Mouse (Mus musculus) embryonic fibroblast, embryonic 13.5 days (primary cell): Measurements from ENCODE around the gene Arhgap23. TPM values are rescaled to one million over a fixed set of nuclear protein-coding genes. Genes with fewer than 3 reads are reported as not detected.

Experiments
- H3K27ac ChIP-seq: 2 replicates; pipeline ENCODE4 v1.5.1; 2012; ENCODE audit warnings: low read length, control low read depth, inconsistent platforms; ENCODE audit not compliant: insufficient read depth
- H3K4me1 ChIP-seq: 2 replicates; pipeline ENCODE4 v1.6.1; 2011; ENCODE audit warnings: low read length; ENCODE audit not compliant: control insufficient read depth, insufficient read depth
- H3K4me3 ChIP-seq: 2 replicates; pipeline ENCODE4 v1.5.1; 2011; ENCODE audit warnings: mild to moderate bottlenecking, control low read depth, low read length; ENCODE audit not compliant: insufficient read depth
- CTCF ChIP-seq: IDR thresholded peaks from 2 replicates; pipeline ENCODE4 v1.5.1; 2011; ENCODE audit warnings: mild to moderate bottlenecking, control low read depth, low read length, moderate library complexity, borderline replicate concordance; ENCODE audit not compliant: insufficient read depth
- POLR2A ChIP-seq: IDR thresholded peaks from 2 replicates; pipeline ENCODE4 v1.6.1; 2011; ENCODE audit warnings: low read depth, mild to moderate bottlenecking, control low read depth, low read length, moderate library complexity
- polyA plus RNA-seq: library from polyadenylated mRNA; stranded (reverse); fragments of >200 nt; gene quantifications from 2 replicates; pipeline ENCODE4 v1.2.4, GENCODE M21; 2011; ENCODE audit warnings: low read depth; ENCODE audit not compliant: missing spikeins, insufficient read length

The Arhgap23 gene
- polyA plus RNA-seq, 1 experiment: 49.2 TPM

GRCm38 (mm10) chr11:97432015-97432414, 16.7 kb downstream of the Arhgap23 start:
- peaks cover 31% of the 10 kb centered on the region for H3K4me1 ChIP-seq
- H3K27ac ChIP-seq: no peak overlapping the region
- TF ChIP-seq POLR2A (no peak), CTCF (peak; percentile 99)
- H3K4me3 ChIP-seq: no peak overlapping the region

GRCm38 (mm10) chr11:97432983-97433539, 17.7 kb downstream of the Arhgap23 start:
- Histone ChIP-seq H3K4me3 (no peak overlapping the region), H3K4me1 (peaks cover 27% of the 10 kb centered on the region), H3K27ac (no peak overlapping the region)
- TF ChIP-seq CTCF (no peak), POLR2A (no peak)

GRCm38 (mm10) chr11:97434121-97434520, 18.8 kb downstream of the Arhgap23 start:
- H3K4me1 ChIP-seq: peaks cover 30% of the 10 kb centered on the region

GRCm38 (mm10) chr11:97434704-97435454, 19.5 kb downstream of the Arhgap23 start:
- TF ChIP-seq CTCF: no peak
- TF ChIP-seq POLR2A: peak; percentile 67
- peaks cover 28% of the 10 kb centered on the region for H3K4me1 ChIP-seq
- H3K27ac ChIP-seq: peak overlapping the region; percentile 88
- H3K4me3 ChIP-seq: no peak overlapping the region

More at GRCm38 (mm10) chr11:97434121-97434520, 18.8 kb downstream of the Arhgap23 start:
- Histone ChIP-seq H3K27ac (no peak overlapping the region), H3K4me3 (no peak overlapping the region)
- no peak for TF ChIP-seq CTCF
- TF ChIP-seq POLR2A: no peak

- peaks cover 27% of the 10 kb centered on the region for H3K4me1 ChIP-seq
- H3K4me3 ChIP-seq: no peak overlapping the region
- TF ChIP-seq CTCF (no peak), POLR2A (peak; percentile 60)
- H3K27ac ChIP-seq: peak overlapping the region; percentile 88
Observed at GRCm38 (mm10) chr11:97435808-97436491, 20.6 kb downstream of the Arhgap23 start.

- peaks cover 24% of the 10 kb centered on the region for H3K4me1 ChIP-seq
- H3K27ac ChIP-seq: peak overlapping the region; percentile 89
- no peak for TF ChIP-seq CTCF
- TF ChIP-seq POLR2A: 0 out of 2 replicates have a peak, but pooled peaks have one; percentile 35
- H3K4me3 ChIP-seq: no peak overlapping the region
Observed at GRCm38 (mm10) chr11:97437745-97438144, 22.4 kb downstream of the Arhgap23 start.

GRCm38 (mm10) chr11:97438868-97439267, 23.5 kb downstream of the Arhgap23 start:
- Histone ChIP-seq H3K4me1 (peaks cover 30% of the 10 kb centered on the region), H3K27ac (peak overlapping the region; percentile 77), H3K4me3 (no peak overlapping the region)
- TF ChIP-seq CTCF (no peak), POLR2A (no peak)

GRCm38 (mm10) chr11:97439935-97440334, 24.6 kb downstream of the Arhgap23 start:
- peak; percentile 88 for TF ChIP-seq POLR2A
- TF ChIP-seq CTCF: no peak
- H3K4me1 ChIP-seq: peaks cover 30% of the 10 kb centered on the region
- H3K4me3 ChIP-seq: peak overlapping the region; percentile 73

GRCm38 (mm10) chr11:97440441-97440881, 25.1 kb downstream of the Arhgap23 start:
- TF ChIP-seq POLR2A: no peak; the same call in 1 of the 2 replicates
- TF ChIP-seq CTCF: no peak
- Histone ChIP-seq H3K4me3 (peak overlapping the region; percentile 73), H3K4me1 (peaks cover 27% of the 10 kb centered on the region), H3K27ac (peak overlapping the region; percentile 75)

More at GRCm38 (mm10) chr11:97439935-97440334, 24.6 kb downstream of the Arhgap23 start:
- peak overlapping the region; percentile 77 for H3K27ac ChIP-seq
